Mouse (Mus musculus) limb, embryonic 11.5 days (tissue): ENCODE data around the gene Cd2ap. TPM values are rescaled to one million over a fixed set of nuclear protein-coding genes. Genes with fewer than 3 reads are reported as not detected.

Source experiments
- ATAC-seq: fragments of 200-750 bp; cut with Nextera tagmentation; 2 replicates; pipeline ENCODE4 v1.8.0; 2017; ENCODE audit warnings: low read depth; ENCODE audit not compliant: insufficient number of reproducible peaks, low FRiP score, low TSS enrichment
- DNase-seq: peaks from one replicate; pipeline ENCODE4 v3.0.0-alpha.2; 2015; ENCODE audit warnings: low spot score
- H3K27ac ChIP-seq: fragments of 300-500 bp; sonication (generic); replicated peaks from 2 replicates; pipeline ENCODE4 v1.5.1; 2014; ENCODE audit warnings: low read depth, mild to moderate bottlenecking, low read length
- H3K27me3 ChIP-seq: fragments of 300-500 bp; sonication (generic); 2 replicates; pipeline ENCODE4 v1.6.1; 2014; ENCODE audit warnings: mild to moderate bottlenecking, low read length, mixed read lengths; ENCODE audit not compliant: control insufficient read depth, insufficient read depth
- H3K36me3 ChIP-seq: fragments of 300-500 bp; sonication (generic); 2 replicates; pipeline ENCODE4 v1.6.1; 2014; ENCODE audit warnings: mild to moderate bottlenecking, low read length, moderate library complexity, mixed read lengths; ENCODE audit not compliant: control insufficient read depth, insufficient read depth
- H3K4me1 ChIP-seq: fragments of 300-500 bp; sonication (generic); 2 replicates; pipeline ENCODE4 v1.6.1; 2014; ENCODE audit warnings: low read length, mixed read lengths; ENCODE audit not compliant: control insufficient read depth, insufficient read depth
- H3K4me2 ChIP-seq: fragments of 300-500 bp; sonication (generic); 2 replicates; pipeline ENCODE4 v1.6.1; 2014; ENCODE audit warnings: low read depth, mild to moderate bottlenecking, moderate library complexity; ENCODE audit not compliant: severe bottlenecking
- H3K4me3 ChIP-seq: fragments of 300-500 bp; sonication (generic); 2 replicates; pipeline ENCODE4 v1.5.1; 2014; ENCODE audit warnings: low read depth, low read length
- H3K9ac ChIP-seq: fragments of 300-500 bp; sonication (generic); 2 replicates; pipeline ENCODE4 v1.6.1; 2014; ENCODE audit warnings: mild to moderate bottlenecking, low read length
- H3K9me3 ChIP-seq: fragments of 300-500 bp; sonication (generic); 2 replicates; pipeline ENCODE4 v1.6.1; 2016; ENCODE audit warnings: low read length; ENCODE audit not compliant: control insufficient read depth
- WGBS: fragments of 180-500 bp; shearing (Covaris S2); extraction: QIAGEN DNeasy Blood & Tissue Kit; methylation state at CpG from one replicate; pipeline ENCODE4 v1.1.7; 2014; 5-methylcytosine and 5-hydroxymethylcytosine counted together
- polyA plus RNA-seq: library from polyadenylated mRNA; unstranded; fragments of >200 nt; fragmentation: Nextera tagmentation; extraction: Ambion mirVana; gene quantifications from 2 replicates; pipeline ENCODE4 v1.2.1, GENCODE M21; 2014

Cd2ap gene
- polyA plus RNA-seq, 1 experiment from 2014 or later: 20.0 TPM

- Histone ChIP-seq H3K4me3 (no peak overlapping the region), H3K27me3 (no peaks in the 10 kb centered on the region), H3K36me3 (no peaks in the 10 kb centered on the region; the same call in 1 of the 2 replicates), H3K4me1 (no peaks in the 10 kb centered on the region), H3K27ac (no peak overlapping the region), H3K9ac (no peak overlapping the region), H3K4me2 (no peak overlapping the region), H3K9me3 (no peaks in the 10 kb centered on the region)
- 98% methylated on average over 2 of the region's 2 CpGs for WGBS
- ATAC-seq (no peak), DNase-seq (no peak)
Observed at GRCm38 (mm10) chr17:42837193-42837592, 39.3 kb downstream of the Cd2ap start.

DNA sequence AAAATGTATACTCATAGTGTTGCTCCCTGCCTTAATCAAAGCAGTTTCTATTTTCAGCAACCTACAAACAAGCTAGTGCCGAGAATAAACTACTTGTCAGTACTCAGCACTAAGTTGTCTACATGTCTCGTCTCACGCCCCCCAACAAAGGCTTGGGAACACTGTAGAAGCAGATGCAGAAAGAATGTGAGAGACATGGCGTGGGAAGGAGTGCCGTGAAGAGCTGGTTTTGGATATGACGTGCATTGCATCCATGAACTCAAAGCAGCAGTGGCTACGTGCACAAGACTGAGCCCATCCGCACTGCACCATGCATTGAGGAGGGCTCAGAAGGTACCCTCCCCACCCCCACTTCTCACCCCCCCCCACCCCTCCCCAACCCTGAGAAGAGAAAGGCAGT, 53.7 kb downstream of the Cd2ap start:
- no peaks in the 10 kb centered on the region for H3K9me3 ChIP-seq
- no peak overlapping the region for H3K4me2 ChIP-seq
- DNase-seq (no peak), ATAC-seq (no peak)
- WGBS: 95% methylated on average over 8 of the region's 8 CpGs
- H3K27ac ChIP-seq: no peak overlapping the region
- H3K4me3 ChIP-seq: no peak overlapping the region
- H3K36me3 ChIP-seq: peaks cover 2% of the 10 kb centered on the region; the same call in 1 of the 2 replicates
- H3K4me1 ChIP-seq: no peaks in the 10 kb centered on the region
- H3K27me3 ChIP-seq: no peaks in the 10 kb centered on the region
- H3K9ac ChIP-seq: no peak overlapping the region

GRCm38 (mm10) chr17:42815374-42815773, 61.1 kb downstream of the Cd2ap start:
- Histone ChIP-seq H3K27me3 (no peaks in the 10 kb centered on the region), H3K4me1 (no peaks in the 10 kb centered on the region), H3K4me2 (no peak overlapping the region), H3K9ac (no peak overlapping the region), H3K27ac (no peak overlapping the region), H3K4me3 (no peak overlapping the region), H3K36me3 (peaks cover 2% of the 10 kb centered on the region; the same call in 1 of the 2 replicates), H3K9me3 (no peaks in the 10 kb centered on the region)
- no peak for DNase-seq
- 91% methylated on average over 3 of the region's 3 CpGs for WGBS
- ATAC-seq: no peak

GRCm38 (mm10) chr17:42792412-42792975, 84.0 kb downstream of the Cd2ap start:
- Histone ChIP-seq H3K27me3 (no peaks in the 10 kb centered on the region), H3K4me2 (no peak overlapping the region), H3K4me3 (no peak overlapping the region), H3K9ac (no peak overlapping the region), H3K4me1 (no peaks in the 10 kb centered on the region), H3K9me3 (no peaks in the 10 kb centered on the region), H3K36me3 (no peaks in the 10 kb centered on the region), H3K27ac (no peak overlapping the region)
- ATAC-seq (no peak), DNase-seq (no peak)
- 87% methylated on average over 2 of the region's 2 CpGs for WGBS

DNA sequence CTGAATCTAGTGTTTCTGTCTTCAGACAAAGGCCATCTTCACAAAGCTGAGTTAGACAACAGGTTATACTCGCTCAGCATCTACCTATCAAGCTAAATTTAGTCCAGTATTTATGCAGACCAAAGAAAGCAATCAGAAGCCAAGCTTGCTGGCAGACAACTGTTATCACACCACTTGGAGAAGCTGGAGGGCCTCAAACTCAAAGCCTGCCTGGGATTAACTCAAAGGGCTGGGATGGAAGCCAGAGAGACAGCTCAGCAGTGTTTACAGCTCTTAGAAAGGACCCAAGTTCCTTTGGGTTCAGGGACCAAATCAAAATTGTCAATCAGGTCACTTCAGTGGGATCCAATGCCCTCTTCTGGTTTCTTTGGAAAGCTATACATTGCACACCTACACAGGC, 85.7 kb downstream of the Cd2ap start:
- WGBS: 84% methylated on average over 1 of the region's 1 CpGs
- Histone ChIP-seq H3K36me3 (no peaks in the 10 kb centered on the region), H3K4me2 (no peak overlapping the region), H3K4me3 (no peak overlapping the region), H3K4me1 (no peaks in the 10 kb centered on the region), H3K9me3 (no peaks in the 10 kb centered on the region), H3K27me3 (no peaks in the 10 kb centered on the region), H3K9ac (no peak overlapping the region), H3K27ac (no peak overlapping the region)
- no peak for ATAC-seq
- no peak for DNase-seq

DNA sequence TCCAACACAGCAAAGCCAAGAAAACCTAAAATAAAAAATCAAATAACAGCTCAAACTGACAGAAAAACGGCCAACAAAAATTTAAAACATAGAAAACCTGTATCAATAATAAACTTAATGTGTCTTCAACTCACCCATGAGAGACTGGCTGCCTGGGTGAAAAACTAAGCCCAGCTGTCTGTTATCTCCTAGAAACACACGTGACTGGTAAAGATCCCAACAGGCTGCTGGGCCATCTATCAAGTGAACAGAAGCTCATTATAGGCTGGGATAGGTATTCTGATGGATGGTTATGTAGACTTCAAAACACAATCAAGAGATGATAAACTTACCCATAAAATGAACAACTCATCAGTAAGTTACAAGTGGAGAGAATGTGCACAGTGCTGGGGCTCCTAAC, 86.7 kb downstream of the Cd2ap start:
- Histone ChIP-seq H3K4me2 (no peak overlapping the region), H3K27me3 (no peaks in the 10 kb centered on the region), H3K36me3 (no peaks in the 10 kb centered on the region), H3K9me3 (no peaks in the 10 kb centered on the region), H3K9ac (no peak overlapping the region), H3K4me3 (no peak overlapping the region), H3K27ac (no peak overlapping the region), H3K4me1 (no peaks in the 10 kb centered on the region)
- no peak for DNase-seq
- 82% methylated on average over 2 of the region's 2 CpGs for WGBS
- ATAC-seq: no peak

- WGBS: 90% methylated on average over 5 of the region's 5 CpGs
- Histone ChIP-seq H3K9me3 (no peaks in the 10 kb centered on the region), H3K4me2 (no peak overlapping the region), H3K27ac (no peak overlapping the region), H3K27me3 (no peaks in the 10 kb centered on the region), H3K4me1 (no peaks in the 10 kb centered on the region), H3K9ac (no peak overlapping the region), H3K4me3 (no peak overlapping the region), H3K36me3 (no peaks in the 10 kb centered on the region)
- ATAC-seq: no peak
- DNase-seq: no peak
Observed at GRCm38 (mm10) chr17:42788686-42789453, 87.6 kb downstream of the Cd2ap start.

GRCm38 (mm10) chr17:42782156-42782757, 94.2 kb downstream of the Cd2ap start:
- WGBS: 53% methylated on average over 7 of the region's 7 CpGs

More at GRCm38 (mm10) chr17:42782156-42782757, 94.2 kb downstream of the Cd2ap start:
- no peak overlapping the region for H3K4me2 ChIP-seq
- ATAC-seq: peak; percentile 68; the same call in 1 of the 2 replicates
- no peaks in the 10 kb centered on the region for H3K4me1 ChIP-seq
- H3K4me3 ChIP-seq: no peak overlapping the region
- H3K27ac ChIP-seq: no peak overlapping the region
- H3K27me3 ChIP-seq: no peaks in the 10 kb centered on the region
- DNase-seq: peak; percentile 80
- H3K9ac ChIP-seq: no peak overlapping the region
- H3K9me3 ChIP-seq: no peaks in the 10 kb centered on the region
- H3K36me3 ChIP-seq: no peaks in the 10 kb centered on the region
